Mouse (Mus musculus): ENCODE measurements around the gene Ap2b1.
"Not testable (repeated sequence)": the region's sequence is repeated elsewhere in the genome, so short reads cannot be mapped to it uniquely, and the experiment has no call there.

The Ap2b1 gene

DNA sequence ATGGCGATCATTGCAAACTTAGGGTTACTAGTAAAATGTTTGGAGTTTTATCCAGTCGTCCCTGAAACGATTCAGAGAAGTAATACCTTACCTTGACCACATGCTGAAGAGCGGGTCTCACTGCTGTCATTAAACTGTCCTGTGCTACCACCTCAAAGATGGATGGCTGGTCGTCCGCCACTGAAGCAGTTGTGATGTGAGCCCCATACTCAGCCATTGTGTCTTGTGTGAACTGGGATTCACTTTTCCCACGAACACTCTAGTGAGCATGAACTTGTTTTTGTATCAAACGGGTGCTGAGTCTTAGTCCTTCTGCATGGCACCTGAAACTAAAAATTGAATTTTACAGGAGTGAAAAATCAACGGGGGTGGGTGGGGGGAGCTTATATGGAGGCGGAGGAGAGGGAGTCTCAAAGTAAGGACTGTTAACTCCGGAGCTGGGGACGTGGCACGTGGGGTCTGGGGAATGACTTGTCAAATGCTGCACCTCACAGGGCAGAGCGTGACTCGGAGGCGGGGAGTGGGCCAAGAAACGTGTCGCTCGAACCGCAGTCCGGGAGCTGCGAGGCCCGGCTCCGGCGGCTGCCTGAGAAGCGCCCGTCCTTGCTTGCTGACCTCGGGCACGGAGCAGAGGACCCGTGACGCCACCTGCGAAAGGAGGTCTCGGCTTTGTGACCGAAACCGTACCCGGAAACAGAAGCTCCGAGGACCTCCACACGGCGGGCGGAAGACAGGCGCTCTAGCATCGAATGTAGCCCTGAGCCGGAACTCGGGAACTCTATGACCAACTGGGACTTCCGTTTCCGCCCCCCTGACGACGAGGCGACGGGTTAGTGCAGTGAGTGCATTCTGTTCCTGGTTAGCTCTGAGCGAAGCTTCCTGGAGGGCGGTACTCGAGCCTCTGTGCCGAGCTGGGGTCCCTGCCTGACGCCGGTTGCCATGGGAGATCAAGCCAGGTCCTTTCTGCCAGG lies at the start of gene Ap2b1:
TSS of gene Ap2b1 (plus strand) at position 800 of the 971 bp plus-strand sequence.
- peak; percentile 92 for DNase-seq (ENCODE audit: low spot score)

DNA sequence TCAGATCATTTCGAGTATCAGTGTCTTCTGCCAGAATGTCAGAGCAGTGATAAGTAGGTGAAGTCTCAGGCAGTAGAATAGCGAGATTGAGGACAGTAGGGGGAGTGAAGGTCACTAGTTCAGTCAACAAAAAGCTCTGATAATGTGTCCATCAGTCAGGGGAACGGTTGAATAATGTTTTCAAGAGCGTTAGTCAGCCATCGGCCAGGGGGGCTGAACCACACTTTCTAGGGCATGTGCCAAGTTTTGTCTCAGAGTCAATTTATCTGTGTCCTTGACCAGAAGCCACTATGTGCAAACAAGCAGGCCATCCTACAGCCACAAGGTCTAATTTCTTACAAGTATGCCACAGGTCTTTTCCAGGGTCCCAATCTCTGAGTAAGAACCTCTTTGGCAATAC lies 41.6 kb upstream of the Ap2b1 start:
- DNase-seq (ENCODE audit: low spot score), result not testable (repeated sequence)

DNA sequence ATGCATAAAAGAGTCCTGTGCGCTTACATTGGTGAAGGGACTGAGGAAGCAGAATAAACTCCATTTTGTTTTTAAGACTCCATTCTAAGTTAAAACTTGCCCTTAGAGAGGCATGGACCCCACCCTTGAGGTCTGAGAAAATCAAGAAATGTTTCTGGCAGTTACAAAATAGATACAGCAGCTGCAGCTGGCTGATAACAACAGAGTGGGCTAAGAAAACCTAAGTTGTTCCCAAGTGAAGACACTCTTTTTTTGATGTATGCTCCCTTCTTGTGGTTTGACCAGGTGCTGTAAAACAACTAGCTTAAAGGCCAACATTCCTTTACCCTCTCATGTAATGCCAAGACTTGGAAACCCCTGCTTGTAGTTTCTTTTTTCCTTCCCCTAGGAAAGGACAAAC lies 36.2 kb upstream of the Ap2b1 start:
- no peak for DNase-seq (ENCODE audit: low spot score)

GRCm38 (mm10) chr11:83263146-83263545 lies 35.7 kb upstream of the Ap2b1 start:
- no peak for DNase-seq (ENCODE audit: low spot score)

DNA sequence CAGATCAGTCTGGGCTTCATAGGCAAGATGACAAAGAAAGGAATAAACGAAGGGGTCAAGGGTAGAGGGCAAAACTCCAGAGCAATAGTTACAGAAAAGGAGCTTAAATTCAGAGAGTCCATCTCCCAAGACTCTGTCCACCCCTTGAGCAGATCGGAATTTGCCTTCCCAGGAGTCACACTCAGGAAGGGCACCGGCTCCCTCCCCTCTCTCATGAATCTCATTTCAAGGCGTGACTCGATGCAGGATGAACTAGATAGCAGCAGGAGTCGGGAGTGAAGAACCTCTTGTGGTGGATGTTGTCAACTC lies 28.0 kb upstream of the Ap2b1 start:
- no peak for DNase-seq (ENCODE audit: low spot score)

GRCm38 (mm10) chr11:83271151-83271950 lies 27.5 kb upstream of the Ap2b1 start:
- peak; percentile 76 for DNase-seq (ENCODE audit: low spot score)

GRCm38 (mm10) chr11:83271951-83272843 lies 26.6 kb upstream of the Ap2b1 start:
- DNase-seq (ENCODE audit: low spot score), result no peak

- no peak for DNase-seq (ENCODE audit: low spot score)
Observed at GRCm38 (mm10) chr11:83276251-83276650, 22.6 kb upstream of the Ap2b1 start.

DNA sequence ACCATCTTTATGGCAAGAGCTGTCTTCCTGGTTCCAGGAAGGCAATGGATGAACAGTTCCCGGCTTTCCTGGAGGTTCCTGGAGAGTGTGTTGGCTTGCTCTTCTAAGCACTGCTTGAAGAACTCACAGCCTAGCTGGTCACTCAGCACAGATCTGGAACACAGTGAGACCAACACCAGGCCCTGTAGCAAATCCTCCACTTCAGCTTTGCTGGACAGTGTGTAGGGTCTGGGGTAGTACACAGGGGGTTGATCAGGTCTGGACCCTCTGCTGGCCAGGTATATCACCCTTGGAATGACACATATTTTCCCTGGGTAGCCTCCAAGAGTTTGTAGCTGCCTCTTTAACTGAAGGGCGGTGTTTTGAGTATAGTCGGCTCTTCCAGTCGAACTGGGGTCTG lies 19.8 kb upstream of the Ap2b1 start:
- no peak for DNase-seq (ENCODE audit: low spot score)

- peak; percentile 30 for DNase-seq (ENCODE audit: low spot score)
Observed at GRCm38 (mm10) chr11:83279691-83280090, 19.1 kb upstream of the Ap2b1 start.

DNA sequence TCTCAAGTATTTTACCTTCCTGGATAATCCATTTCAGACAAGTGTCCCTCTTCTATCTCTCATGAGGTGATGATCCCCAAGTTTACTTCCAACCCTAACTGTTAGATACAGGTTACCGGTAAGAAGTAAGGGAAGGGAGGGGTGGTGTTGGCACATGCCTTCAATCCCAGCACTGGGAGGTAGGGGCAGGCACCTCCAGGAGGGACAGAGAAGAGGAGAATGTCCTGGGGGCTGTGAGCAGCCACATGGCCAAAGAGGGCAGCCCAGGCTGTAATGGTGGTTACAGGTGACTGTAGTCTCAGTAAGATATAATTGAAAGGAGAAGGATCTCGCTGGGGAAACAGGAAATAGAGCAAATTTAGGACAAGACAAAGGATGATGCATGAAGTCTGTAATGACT lies 16.7 kb upstream of the Ap2b1 start:
- no peak for DNase-seq (ENCODE audit: low spot score)

GRCm38 (mm10) chr11:83285627-83286026 lies 13.2 kb upstream of the Ap2b1 start:
- DNase-seq (ENCODE audit: low spot score), result no peak

DNA sequence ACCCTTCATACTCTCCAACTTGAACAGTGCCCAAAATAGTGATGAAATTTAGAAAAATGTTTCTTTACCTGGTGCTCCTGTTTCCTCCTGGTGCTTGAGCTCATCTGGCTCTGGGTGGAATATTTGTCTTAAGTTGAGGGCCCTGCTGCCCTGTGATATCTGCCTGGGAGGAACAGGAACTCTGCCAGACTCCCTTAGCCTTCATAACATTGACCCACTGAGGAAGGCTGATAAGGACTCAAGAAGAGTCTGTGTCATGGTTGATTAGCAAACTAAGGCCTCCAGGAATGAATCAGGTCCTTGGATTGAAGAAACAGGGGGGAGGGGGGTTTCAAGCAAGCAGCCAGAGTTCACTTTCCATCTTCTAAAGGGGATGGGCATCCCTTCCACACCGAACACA lies 12.3 kb upstream of the Ap2b1 start, which contains the start of gene Slfn14:
TSS of gene Slfn14 (minus strand) at position 161 of the 400 bp plus-strand sequence.
- no peak for DNase-seq (ENCODE audit: low spot score)

GRCm38 (mm10) chr11:83289036-83289435 lies 9.8 kb upstream of the Ap2b1 start:
- DNase-seq (ENCODE audit: low spot score), result no peak

GRCm38 (mm10) chr11:83289633-83290032 lies 9.2 kb upstream of the Ap2b1 start:
- DNase-seq (ENCODE audit: low spot score), result no peak

- DNase-seq (ENCODE audit: low spot score), result peak; percentile 94
Observed at GRCm38 (mm10) chr11:83291375-83292250, 7.2 kb upstream of the Ap2b1 start.

- no peak for DNase-seq (ENCODE audit: low spot score)
Observed at GRCm38 (mm10) chr11:83292251-83292587, 6.6 kb upstream of the Ap2b1 start.

GRCm38 (mm10) chr11:83293182-83293581 lies 5.6 kb upstream of the Ap2b1 start:
- DNase-seq (ENCODE audit: low spot score), result no peak

- no peak for DNase-seq (ENCODE audit: low spot score)
Observed at GRCm38 (mm10) chr11:83294133-83294532, 4.7 kb upstream of the Ap2b1 start.

DNA sequence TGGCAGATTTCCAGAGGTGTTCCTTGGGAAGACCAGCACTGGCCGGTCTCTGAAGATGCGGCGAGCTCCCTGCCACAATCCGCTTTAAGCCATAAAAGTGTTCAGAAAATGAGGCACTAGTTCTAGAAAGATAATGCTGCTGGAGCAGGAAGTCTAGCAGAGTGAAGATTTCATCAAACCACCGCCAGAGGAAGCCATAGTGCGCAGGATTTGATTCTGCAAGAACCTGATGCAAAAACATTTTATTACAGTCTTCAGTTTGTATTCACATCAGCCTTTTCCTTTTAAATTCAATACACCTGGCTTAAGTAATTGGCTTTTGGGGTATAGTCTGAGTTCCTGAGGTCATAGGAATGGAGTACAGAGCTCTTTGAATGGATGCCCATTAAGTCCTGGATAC lies 1.0 kb upstream of the Ap2b1 start:
- no peak for DNase-seq (ENCODE audit: low spot score)

- no peak for DNase-seq (ENCODE audit: low spot score)
Observed at GRCm38 (mm10) chr11:83299724-83300123, 900 bp downstream of the Ap2b1 start.

Measured in urinary bladder, postnatal 14 days (tissue).